Mouse (Mus musculus) thymus, postnatal 4 days (tissue): ENCODE measurements around the gene Rtn4.
"Not testable (repeated sequence)": the region's sequence is repeated elsewhere in the genome, so short reads cannot be mapped to it uniquely, and the experiment has no call there.

Experiments
- DNase-seq: peaks from one replicate; pipeline ENCODE4 v3.0.0; 2021

Gene Rtn4

GRCm38 (mm10) chr11:29714789-29715188 is 22.0 kb downstream of the Rtn4 start:
- DNase-seq = no peak

GRCm38 (mm10) chr11:29715499-29715898 is 22.8 kb downstream of the Rtn4 start:
- no peak for DNase-seq

GRCm38 (mm10) chr11:29718541-29718940 is 25.8 kb downstream of the Rtn4 start:
- DNase-seq = no peak

- DNase-seq = no peak
Observed at GRCm38 (mm10) chr11:29719597-29719996, 26.9 kb downstream of the Rtn4 start.

- DNase-seq = no peak
Observed at GRCm38 (mm10) chr11:29724213-29724612, 31.5 kb downstream of the Rtn4 start.

GRCm38 (mm10) chr11:29725167-29725566 is 32.4 kb downstream of the Rtn4 start:
- no peak for DNase-seq

GRCm38 (mm10) chr11:29725610-29726009 is 32.9 kb downstream of the Rtn4 start:
- no peak for DNase-seq

GRCm38 (mm10) chr11:29727901-29728300 is 35.2 kb downstream of the Rtn4 start:
- no peak for DNase-seq

- no peak for DNase-seq
Observed at GRCm38 (mm10) chr11:29739752-29740151, 47.0 kb downstream of the Rtn4 start.

GRCm38 (mm10) chr11:29744760-29745430 is 52.1 kb downstream of the Rtn4 start:
- DNase-seq = no peak

GRCm38 (mm10) chr11:29745513-29745912 is 52.8 kb downstream of the Rtn4 start:
- DNase-seq = no peak

- no peak for DNase-seq
Observed at GRCm38 (mm10) chr11:29746203-29746602, 53.5 kb downstream of the Rtn4 start.

GRCm38 (mm10) chr11:29747365-29747764 is 54.6 kb downstream of the Rtn4 start:
- DNase-seq = no peak

- no peak for DNase-seq
Observed at GRCm38 (mm10) chr11:29747881-29748280, 55.1 kb downstream of the Rtn4 start.

- no peak for DNase-seq
Observed at GRCm38 (mm10) chr11:29748750-29749467, 56.2 kb downstream of the Rtn4 start.

GRCm38 (mm10) chr11:29749468-29749829 is 56.7 kb downstream of the Rtn4 start:
- no peak for DNase-seq

GRCm38 (mm10) chr11:29751013-29751412 is 58.3 kb downstream of the Rtn4 start:
- DNase-seq = no peak

GRCm38 (mm10) chr11:29751648-29752611 is 59.2 kb downstream of the Rtn4 start:
- no peak for DNase-seq

- DNase-seq = not testable (repeated sequence)
Observed at GRCm38 (mm10) chr11:29756007-29756406, 63.3 kb downstream of the Rtn4 start.

GRCm38 (mm10) chr11:29758617-29759016 is 65.9 kb downstream of the Rtn4 start:
- DNase-seq = no peak

- no peak for DNase-seq
Observed at GRCm38 (mm10) chr11:29761387-29761786, 68.6 kb downstream of the Rtn4 start.

GRCm38 (mm10) chr11:29762768-29763167 is 70.0 kb downstream of the Rtn4 start:
- no peak for DNase-seq

- no peak for DNase-seq
Observed at GRCm38 (mm10) chr11:29765063-29765462, 72.3 kb downstream of the Rtn4 start.
